ENCODE assay signal across 8 mouse cellular contexts in genomic region chrX:75382195-75382771, GRCm38 (mm10). TPM values are rescaled to one million over a fixed set of nuclear protein-coding genes. Genes with fewer than 3 reads are reported as not detected.
DNase-seq lines count a peak whose midpoint lies in the region; ATAC-seq and TF ChIP-seq lines count a peak whose summit lies in the region.

TSS of gene Fundc2 (plus strand) at chrX:75382399.
TSS of gene F8 (minus strand) at chrX:75382615.

- no peaks in the 10 kb centered on the region for H3K4me1 ChIP-seq in heart, embryonic 11.5 days (ENCODE audit: control insufficient read depth, insufficient read depth, low read length)
- H3K4me1 ChIP-seq in kidney, embryonic 15.5 days = no peaks in the 10 kb centered on the region
- H3K4me1 ChIP-seq in limb, embryonic 15.5 days = no peaks in the 10 kb centered on the region
- H3K4me1 ChIP-seq in midbrain, postnatal 0 days (ENCODE audit: insufficient read depth, low read length) = no peaks in the 10 kb centered on the region

- no peaks in the 10 kb centered on the region for H3K27me3 ChIP-seq in heart, embryonic 11.5 days (ENCODE audit: control insufficient read depth, insufficient read depth, low read length)
- no peaks in the 10 kb centered on the region for H3K27me3 ChIP-seq in kidney, embryonic 15.5 days
- H3K27me3 ChIP-seq in limb, embryonic 15.5 days = no peaks in the 10 kb centered on the region
- H3K27me3 ChIP-seq in midbrain, postnatal 0 days (ENCODE audit: insufficient read depth, low read length) = no peaks in the 10 kb centered on the region

- peak; percentile 91 for ATAC-seq in erythroblast, adult 5-6 weeks (replicated peaks; ENCODE audit: low FRiP score, poor library complexity, severe bottlenecking)
- ATAC-seq in heart, embryonic 11.5 days (replicated peaks; ENCODE audit: insufficient number of reproducible peaks, low FRiP score, low TSS enrichment) = peak; percentile 89
- ATAC-seq in kidney, embryonic 15.5 days (replicated peaks; ENCODE audit: low FRiP score) = peak; percentile 96
- peak; percentile 84 for ATAC-seq in limb, embryonic 15.5 days (ENCODE audit: insufficient number of reproducible peaks, low FRiP score, low TSS enrichment, low read depth)
- peak; percentile 98 for ATAC-seq in midbrain, postnatal 0 days (ENCODE audit: low FRiP score)

- peak within 1 kb of the TSS; percentile 77 for H3K9ac ChIP-seq in heart, embryonic 11.5 days (ENCODE audit: low read depth, low read length)
- peak within 1 kb of the TSS; percentile 44; the same call in 1 of the 2 replicates for H3K9ac ChIP-seq in kidney, embryonic 15.5 days
- H3K9ac ChIP-seq in limb, embryonic 15.5 days = peak within 1 kb of the TSS; percentile 42
- peak within 1 kb of the TSS; percentile 64 for H3K9ac ChIP-seq in midbrain, postnatal 0 days (replicated peaks; ENCODE audit: low read length, poor library complexity, severe bottlenecking)

- H3K36me3 ChIP-seq in heart, embryonic 11.5 days (ENCODE audit: control insufficient read depth, insufficient read depth, low read length) = no peaks in the 10 kb centered on the region
- H3K36me3 ChIP-seq in kidney, embryonic 15.5 days = no peaks in the 10 kb centered on the region
- no peaks in the 10 kb centered on the region for H3K36me3 ChIP-seq in limb, embryonic 15.5 days
- H3K36me3 ChIP-seq in midbrain, postnatal 0 days (ENCODE audit: insufficient read depth, low read length) = no peaks in the 10 kb centered on the region

- no peak for TF ChIP-seq CTCF in brain, embryonic 14.5 days (IDR thresholded peaks at IDR 0.05; ENCODE audit: borderline replicate concordance, extremely low read depth, insufficient read depth, insufficient read length)
- TF ChIP-seq CTCF in midbrain, postnatal 0 days (IDR thresholded peaks at IDR 0.05) = 0 out of 2 replicates have a peak, but pooled peaks have one; percentile 5

- TF ChIP-seq POLR2A in brain, embryonic 14.5 days (IDR thresholded peaks at IDR 0.05; ENCODE audit: borderline replicate concordance, extremely low read depth, insufficient read depth, insufficient read length, poor library complexity, severe bottlenecking) = no peak

- H3K4me3 ChIP-seq in heart, embryonic 11.5 days (ENCODE audit: low read depth, low read length) = peak within 1 kb of the TSS; percentile 51
- peak within 1 kb of the TSS; percentile 55 for H3K4me3 ChIP-seq in kidney, embryonic 15.5 days (replicated peaks)
- H3K4me3 ChIP-seq in limb, embryonic 15.5 days = peak within 1 kb of the TSS; percentile 53
- H3K4me3 ChIP-seq in midbrain, postnatal 0 days (ENCODE audit: low read depth, low read length) = peak within 1 kb of the TSS; percentile 51

- peak; percentile 86 for DNase-seq in CD4-positive helper T cell, adult 2 months (ENCODE audit: low read depth, low spot score)
- peak; percentile 93 for DNase-seq in brain, embryonic 14.5 days (ENCODE audit: low read depth)
- peak; percentile 85 for DNase-seq in midbrain, postnatal 0 days (ENCODE audit: low spot score)
- DNase-seq in spleen, postnatal 14 days (ENCODE audit: low spot score in 2 of 2) = peak; percentile 24 to 37

- no peaks in the 10 kb centered on the region for H3K9me3 ChIP-seq in heart, embryonic 11.5 days (replicated peaks; ENCODE audit: control insufficient read depth, low read length)
- no peaks in the 10 kb centered on the region for H3K9me3 ChIP-seq in kidney, embryonic 15.5 days (replicated peaks)
- H3K9me3 ChIP-seq in limb, embryonic 15.5 days = no peaks in the 10 kb centered on the region
- no peaks in the 10 kb centered on the region for H3K9me3 ChIP-seq in midbrain, postnatal 0 days (ENCODE audit: low read length)

- H3K27ac ChIP-seq in heart, embryonic 11.5 days (ENCODE audit: low read depth, low read length) = peak within 1 kb of the TSS; percentile 93
- H3K27ac ChIP-seq in kidney, embryonic 15.5 days = peak within 1 kb of the TSS; percentile 86
- H3K27ac ChIP-seq in limb, embryonic 15.5 days = peak within 1 kb of the TSS; percentile 74
- peak within 1 kb of the TSS; percentile 69 for H3K27ac ChIP-seq in midbrain, postnatal 0 days (ENCODE audit: low read depth, low read length)

- H3K4me2 ChIP-seq in heart, embryonic 11.5 days = peak within 1 kb of the TSS; percentile 57
- H3K4me2 ChIP-seq in kidney, embryonic 15.5 days = peak within 1 kb of the TSS; percentile 51
- peak within 1 kb of the TSS; percentile 36 for H3K4me2 ChIP-seq in limb, embryonic 15.5 days
- H3K4me2 ChIP-seq in midbrain, postnatal 0 days (ENCODE audit: low read depth, low read length, poor library complexity, severe bottlenecking) = peak within 1 kb of the TSS; percentile 44

- WGBS in heart, embryonic 11.5 days (ENCODE audit: insufficient replicate concordance) = 15% methylated on average over 18 of the region's 25 CpGs
- 18% methylated on average over 15 of the region's 25 CpGs for WGBS in kidney, embryonic 15.5 days
- WGBS in limb, embryonic 15.5 days = 8% methylated on average over 23 of the region's 25 CpGs
- 19% methylated on average over 22 of the region's 25 CpGs for WGBS in midbrain, postnatal 0 days

RNA-seq across cellular contexts. Expression of gene Fundc2, which starts in this region (rescaled TPM):
- 18.5 and 21.2 TPM in 2 replicates for polyA plus RNA-seq in brain, embryonic 14.5 days (2012; rRNA removed)
- 33.9 and 52.6 TPM in 2 replicates for total RNA-seq in erythroblast, adult 5-6 weeks (2015; ENCODE audit: low replicate concordance)
- total RNA-seq in erythroblast, adult 5-6 weeks (2017; ENCODE audit: low replicate concordance) = 21.0 and 35.0 TPM in 2 replicates
- 69.9 and 71.3 TPM in 2 replicates for polyA plus RNA-seq in heart, embryonic 11.5 days (2014; fragmentation: Nextera tagmentation; extraction: Ambion mirVana)
- 50.3 and 68.0 TPM in 2 replicates for polyA plus RNA-seq in kidney, embryonic 15.5 days (2015; fragmentation: Nextera tagmentation; extraction: Ambion mirVana)
- 50.6 and 58.1 TPM in 2 replicates for polyA plus RNA-seq in limb, embryonic 15.5 days (2015; fragmentation: Nextera tagmentation; extraction: Ambion mirVana)
- 24.4 and 38.7 TPM in 2 replicates for total RNA-seq in midbrain, postnatal 0 days (2014; rRNA removed)
- 29.4 and 29.9 TPM in 2 replicates for polyA plus RNA-seq in midbrain, postnatal 0 days (2015; fragmentation: Nextera tagmentation; extraction: Ambion mirVana)

RNA-seq across cellular contexts. Expression of gene F8, which starts in this region (rescaled TPM):
- 0.35 and 1.2 TPM in 2 replicates for polyA plus RNA-seq in brain, embryonic 14.5 days (2012; rRNA removed)
- 5.9 and 9.4 TPM in 2 replicates for total RNA-seq in erythroblast, adult 5-6 weeks (2015; ENCODE audit: low replicate concordance)
- total RNA-seq in erythroblast, adult 5-6 weeks (2017; ENCODE audit: low replicate concordance) = 8.9 and 10.5 TPM in 2 replicates
- 1.4 and 2.5 TPM in 2 replicates for polyA plus RNA-seq in heart, embryonic 11.5 days (2014; fragmentation: Nextera tagmentation; extraction: Ambion mirVana)
- 2.9 and 3.4 TPM in 2 replicates for polyA plus RNA-seq in kidney, embryonic 15.5 days (2015; fragmentation: Nextera tagmentation; extraction: Ambion mirVana)
- 1.00 and 1.4 TPM in 2 replicates for polyA plus RNA-seq in limb, embryonic 15.5 days (2015; fragmentation: Nextera tagmentation; extraction: Ambion mirVana)
- 1.5 and 1.9 TPM in 2 replicates for total RNA-seq in midbrain, postnatal 0 days (2014; rRNA removed)
- 1.7 and 1.8 TPM in 2 replicates for polyA plus RNA-seq in midbrain, postnatal 0 days (2015; fragmentation: Nextera tagmentation; extraction: Ambion mirVana)

Comparison
In these comparisons a context has a peak if more than half of its experiments do, and no peak if none do; other contexts are left out.
1. Peak in every context shown above with its lines: DNase-seq, ATAC-seq, H3K4me3 ChIP-seq and H3K27ac ChIP-seq.
2. DNase-seq: peak in every context shown above with its lines; median percentile 93 in brain, embryonic 14.5 days; 86 in CD4-positive helper T cell, adult 2 months; 85 in midbrain, postnatal 0 days; 30 in spleen, postnatal 14 days.